Mouse (Mus musculus): Measurements from ENCODE around the gene Dclk2.

DNA sequence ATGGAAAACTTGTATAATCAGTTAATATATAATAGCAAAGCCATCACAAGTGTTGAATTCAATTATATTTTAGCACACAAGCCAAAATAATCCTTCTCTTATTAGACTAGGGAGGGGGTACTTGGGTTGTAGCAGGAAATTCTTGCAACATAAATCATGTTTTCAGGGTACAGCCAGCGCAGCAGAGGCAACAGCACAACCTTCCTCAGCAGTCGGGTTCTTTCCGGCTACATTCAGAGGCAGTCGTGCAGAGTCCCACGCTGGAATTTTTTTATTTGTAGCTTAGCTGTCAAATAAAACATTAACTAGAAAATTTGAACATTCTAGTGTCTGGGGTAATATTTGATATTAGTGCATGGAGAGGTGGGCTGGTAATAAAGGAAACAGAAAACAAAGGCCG, 166.5 kb downstream of the Dclk2 start:
- TF ChIP-seq POLR2A (IDR thresholded peaks at IDR 0.05; ENCODE audit: extremely low read depth, insufficient read depth, low read length), result no peak
- no peak for TF ChIP-seq CTCF (IDR thresholded peaks at IDR 0.05; ENCODE audit: extremely low read depth, insufficient read depth, low read length)

Measured in cortical plate, adult 2 months (tissue).